Comparison of ENCODE assay signal across 25 mouse cellular contexts in genomic region chr3:63986656-63987055, GRCm38 (mm10).
"Had no signal": no experiment of that assay in that cellular context is flagged by ENCODE, and none has a peak within 500 bp of the region (broad histone marks: within the 10 kb centered on the region; RNA-seq: fewer than 3 reads in every experiment).

No protein-coding gene starts in this region.

- H3K9me3 ChIP-seq: heart, embryonic 10.5 days; heart, embryonic 12.5 days; hindbrain, embryonic 12.5 days; hindbrain, embryonic 15.5 days; kidney, embryonic 15.5 days; limb, embryonic 13.5 days; limb, embryonic 15.5 days; liver, embryonic 12.5 days had no signal

- H3K4me1 ChIP-seq: heart, embryonic 10.5 days; heart, embryonic 12.5 days; hindbrain, embryonic 12.5 days; hindbrain, embryonic 15.5 days; kidney, embryonic 15.5 days; limb, embryonic 13.5 days; limb, embryonic 15.5 days; liver, embryonic 12.5 days had no signal

- H3K9ac ChIP-seq: heart, embryonic 12.5 days; hindbrain, embryonic 12.5 days; hindbrain, embryonic 15.5 days; kidney, embryonic 15.5 days; limb, embryonic 13.5 days; limb, embryonic 15.5 days; liver, embryonic 12.5 days; liver, embryonic 14.5 days had no signal

- DNase-seq: gastrocnemius, adult 2 months; gastrocnemius, postnatal 10 days; gastrocnemius, postnatal 25 days; heart, adult 18-20 months; heart, postnatal 10 days; kidney, adult 11 months; kidney, adult 2 months; kidney, adult 9 months; kidney, postnatal 14 days; kidney, postnatal 36 days; layer of hippocampus, adult 9-11 months; layer of hippocampus, postnatal 36 days; left cerebral cortex, postnatal 4 days had no signal

- ATAC-seq: hindbrain, postnatal 0 days; intestine, embryonic 16.5 days; liver, embryonic 12.5 days had no signal

- H3K27me3 ChIP-seq: heart, embryonic 12.5 days; hindbrain, embryonic 12.5 days; hindbrain, embryonic 15.5 days; kidney, embryonic 15.5 days; limb, embryonic 13.5 days; limb, embryonic 15.5 days; liver, embryonic 12.5 days had no signal

- H3K27ac ChIP-seq: gastrocnemius, adult 2 months; heart, embryonic 10.5 days; hindbrain, embryonic 12.5 days; hindbrain, embryonic 15.5 days; hindbrain, postnatal 0 days; kidney, embryonic 15.5 days; kidney, postnatal 0 days; limb, embryonic 13.5 days; limb, embryonic 15.5 days; liver, embryonic 12.5 days; liver, embryonic 14.5 days had no signal

- H3K4me2 ChIP-seq: heart, embryonic 12.5 days; hindbrain, embryonic 12.5 days; hindbrain, embryonic 15.5 days; kidney, embryonic 15.5 days; limb, embryonic 13.5 days; limb, embryonic 15.5 days; liver, embryonic 12.5 days had no signal

- H3K4me3 ChIP-seq: gastrocnemius, adult 2 months; heart, embryonic 10.5 days; heart, embryonic 12.5 days; hindbrain, embryonic 12.5 days; hindbrain, embryonic 15.5 days; kidney, embryonic 15.5 days; limb, embryonic 13.5 days; limb, embryonic 15.5 days; liver, embryonic 12.5 days had no signal
